Mouse (Mus musculus) liver, embryonic 14.5 days (tissue): ENCODE results near the gene Tex30. TPM values are rescaled to one million over a fixed set of nuclear protein-coding genes. Genes with fewer than 3 reads are reported as not detected.

Source experiments
- ATAC-seq: fragments of 200-750 bp; cut with Nextera tagmentation; 2 replicates; pipeline ENCODE4 v1.8.0; 2017; ENCODE audit warnings: moderate number of reproducible peaks, mild to moderate bottlenecking, moderate library complexity; ENCODE audit not compliant: insufficient read depth
- DNase-seq, 3 experiments: peaks; one replicate each; pipeline ENCODE4 v3.0.0-alpha.2; 2012 to 2013; ENCODE audit warnings: low read depth in 3 of 3, low spot score in 3 of 3
- H3K27ac ChIP-seq: fragments of 300-500 bp; sonication (generic); 2 replicates; pipeline ENCODE4 v1.5.1; 2014; ENCODE audit warnings: moderate library complexity, mild to moderate bottlenecking, control low read depth, inconsistent platforms
- H3K27me3 ChIP-seq: fragments of 300-500 bp; sonication (generic); 2 replicates; pipeline ENCODE4 v1.6.1; 2014; ENCODE audit warnings: mild to moderate bottlenecking, low read length, moderate library complexity; ENCODE audit not compliant: control insufficient read depth, insufficient read depth
- H3K36me3 ChIP-seq: fragments of 300-500 bp; sonication (generic); replicated peaks from 2 replicates; pipeline ENCODE4 v1.6.1; 2014; ENCODE audit warnings: low read depth; ENCODE audit not compliant: control insufficient read depth, insufficient read depth
- H3K4me1 ChIP-seq, 2 experiments: fragments of 200-500 bp in 1 of 2; fragments of 300-500 bp in 1 of 2; sonication (generic) in 1 of 2; replicated peaks; 2 replicates each; pipeline ENCODE4 v1.6.1; 2012 to 2014; ENCODE audit warnings: antibody characterized with exemption in 1 of 2, inconsistent platforms in 1 of 2, low read length in 1 of 2; ENCODE audit not compliant: control insufficient read depth in 2 of 2, insufficient read depth in 2 of 2
- H3K4me2 ChIP-seq: fragments of 300-500 bp; sonication (generic); 2 replicates; pipeline ENCODE4 v1.6.1; 2014; ENCODE audit warnings: low read depth, mild to moderate bottlenecking, control low read depth, moderate library complexity
- H3K4me3 ChIP-seq, 2 experiments: fragments of 200-500 bp in 1 of 2; fragments of 300-500 bp in 1 of 2; sonication (generic) in 1 of 2; 2 replicates each; pipeline ENCODE4 v1.5.1; 2012 to 2014; ENCODE audit warnings: low read depth in 2 of 2, low read length in 2 of 2, mild to moderate bottlenecking in 2 of 2, control low read depth in 1 of 2, inconsistent platforms in 1 of 2, moderate library complexity in 1 of 2; ENCODE audit not compliant: insufficient read depth in 1 of 2
- H3K9ac ChIP-seq: fragments of 300-500 bp; sonication (generic); replicated peaks from 2 replicates; pipeline ENCODE4 v1.6.1; 2014; ENCODE audit warnings: mild to moderate bottlenecking, control low read depth, moderate library complexity
- H3K9me3 ChIP-seq: fragments of 300-500 bp; sonication (generic); 2 replicates; pipeline ENCODE4 v1.6.1; 2016; ENCODE audit warnings: low read length, mixed read lengths; ENCODE audit not compliant: control insufficient read depth
- CTCF ChIP-seq: IDR thresholded peaks from 2 replicates; pipeline ENCODE4 v1.5.1; 2016; ENCODE audit warnings: antibody characterized with exemption, low read depth, control low read depth
- EP300 ChIP-seq: IDR thresholded peaks from 2 replicates; pipeline ENCODE4 v1.6.1; 2016; ENCODE audit warnings: antibody characterized with exemption, low read depth
- WGBS: fragments of 180-500 bp; shearing (Covaris S2); extraction: QIAGEN DNeasy Blood & Tissue Kit; methylation state at CpG from one replicate; pipeline ENCODE4 v1.1.7; 2014; ENCODE audit not compliant: insufficient replicate concordance; 5-methylcytosine and 5-hydroxymethylcytosine counted together
- polyA plus RNA-seq, 2 experiments: library from polyadenylated mRNA; depleted of rRNA in 1 of 2; stranded (reverse) in 1 of 2; unstranded in 1 of 2; fragments of >200 nt; fragmentation: Nextera tagmentation in 1 of 2; extraction: Ambion mirVana in 1 of 2; gene quantifications; 2 replicates each; pipeline versions ENCODE4 v1.2.1 to v1.2.3; 2012 to 2014

Gene Tex30
- polyA plus RNA-seq, 2 experiments = 21.0 to 60.1 TPM

- no peak for DNase-seq
- Histone ChIP-seq H3K9ac (no peak overlapping the region), H3K9me3 (no peaks in the 10 kb centered on the region), H3K4me1 (no peaks in the 10 kb centered on the region), H3K27me3 (no peaks in the 10 kb centered on the region), H3K4me3 (no peak overlapping the region), H3K4me2 (no peak overlapping the region), H3K27ac (no peak overlapping the region), H3K36me3 (no peaks in the 10 kb centered on the region)
- no peak for ATAC-seq
- WGBS = 45% methylated on average over 4 of the region's 4 CpGs
- no peak for TF ChIP-seq CTCF
- no peak for TF ChIP-seq EP300
Observed at GRCm38 (mm10) chr1:44129929-44130581, 27.8 kb upstream of the Tex30 start.

GRCm38 (mm10) chr1:44125590-44125989 is 23.3 kb upstream of the Tex30 start:
- no peak for ATAC-seq
- TF ChIP-seq EP300 (no peak), CTCF (no peak)
- WGBS = 63% methylated on average over 4 of the region's 4 CpGs
- Histone ChIP-seq H3K4me1 (no peaks in the 10 kb centered on the region), H3K36me3 (no peaks in the 10 kb centered on the region), H3K27ac (no peak overlapping the region), H3K27me3 (no peaks in the 10 kb centered on the region), H3K9ac (no peak overlapping the region), H3K4me2 (no peak overlapping the region), H3K9me3 (no peaks in the 10 kb centered on the region), H3K4me3 (no peak overlapping the region)
- no peak for DNase-seq

GRCm38 (mm10) chr1:44122256-44122655 is 20.0 kb upstream of the Tex30 start:
- H3K9me3 ChIP-seq = no peaks in the 10 kb centered on the region
- H3K27me3 ChIP-seq = no peaks in the 10 kb centered on the region
- no peak overlapping the region for H3K27ac ChIP-seq
- ATAC-seq = no peak
- H3K9ac ChIP-seq = no peak overlapping the region
- peaks cover 0 to 1% of the 10 kb centered on the region in 2 experiments; a peak in 1 of 4 replicates for H3K4me1 ChIP-seq
- H3K4me3 ChIP-seq = no peak overlapping the region
- no peak overlapping the region for H3K4me2 ChIP-seq
- 21% methylated on average over 3 of the region's 3 CpGs for WGBS
- no peaks in the 10 kb centered on the region for H3K36me3 ChIP-seq
- no peak for DNase-seq
- TF ChIP-seq EP300 = no peak

GRCm38 (mm10) chr1:44120074-44120406 is 17.8 kb upstream of the Tex30 start:
- H3K27ac ChIP-seq = no peak overlapping the region
- H3K36me3 ChIP-seq = no peaks in the 10 kb centered on the region
- peak overlapping the region; percentile 62 for H3K9ac ChIP-seq
- H3K27me3 ChIP-seq = no peaks in the 10 kb centered on the region
- peaks cover 0 to 1% of the 10 kb centered on the region in 2 experiments; a peak in 1 of 4 replicates for H3K4me1 ChIP-seq
- 14% methylated on average over 6 of the region's 6 CpGs for WGBS
- DNase-seq (no peak), ATAC-seq (no peak)
- TF ChIP-seq CTCF (no peak), EP300 (no peak)
- H3K9me3 ChIP-seq = no peaks in the 10 kb centered on the region
- peak overlapping the region; percentile 66 to 94 for H3K4me3 ChIP-seq
- peak overlapping the region; percentile 82 for H3K4me2 ChIP-seq

- H3K4me3 ChIP-seq = peak overlapping the region; percentile 66 to 94
- peak; percentile 82 for ATAC-seq
- no peak for TF ChIP-seq EP300
- TF ChIP-seq CTCF = peak; percentile 85
- no peaks in the 10 kb centered on the region for H3K27me3 ChIP-seq
- H3K9me3 ChIP-seq = no peaks in the 10 kb centered on the region
- no peaks in the 10 kb centered on the region for H3K36me3 ChIP-seq
- WGBS = under 1% methylated on average over 42 of the region's 43 CpGs
- peaks cover 0 to 1% of the 10 kb centered on the region in 2 experiments; a peak in 1 of 4 replicates for H3K4me1 ChIP-seq
- peak; percentile 41 to 55 (median 45) for DNase-seq
- peak overlapping the region; percentile 82 for H3K4me2 ChIP-seq
- peak overlapping the region; percentile 62 for H3K9ac ChIP-seq
- H3K27ac ChIP-seq = peak overlapping the region; percentile 63
Observed at GRCm38 (mm10) chr1:44119201-44120073, 17.2 kb upstream of the Tex30 start.
